Mouse (Mus musculus): ENCODE results near the gene Creb3l2. TPM values are rescaled to one million over a fixed set of nuclear protein-coding genes. Genes with fewer than 3 reads are reported as not detected.

The Creb3l2 gene
- polyA plus RNA-seq, 1 experiment from 2014 or later, result 3.6 TPM

DNA sequence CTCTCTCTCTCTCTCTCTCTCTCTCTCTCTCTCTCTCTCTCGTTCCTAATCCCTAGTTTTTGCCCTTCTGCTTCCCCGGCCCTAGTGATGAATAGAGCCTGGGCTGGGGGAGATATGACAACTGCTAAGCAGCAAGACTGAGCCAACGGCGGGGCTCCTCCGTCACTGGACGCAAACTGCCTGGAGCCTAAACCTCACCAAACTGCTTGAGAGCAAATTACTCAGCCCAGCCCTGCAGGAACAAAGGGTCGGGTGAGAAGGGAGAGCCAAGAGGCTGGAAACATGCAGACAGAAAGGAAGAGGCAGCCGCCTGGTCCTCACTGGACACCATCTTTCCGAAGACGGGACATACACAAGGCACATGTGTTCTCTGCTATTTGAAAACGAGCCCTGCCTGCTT, 76.8 kb downstream of the Creb3l2 start:
- no peak overlapping the region for H3K9ac ChIP-seq (ENCODE audit: low read depth, low read length)
- H3K9me3 ChIP-seq (replicated peaks; ENCODE audit: control insufficient read depth, low read length), result no peaks in the 10 kb centered on the region
- H3K27me3 ChIP-seq (ENCODE audit: control insufficient read depth, insufficient read depth, low read depth, low read length), result no peaks in the 10 kb centered on the region
- WGBS (ENCODE audit: insufficient replicate concordance), result 73% methylated on average over 11 of the region's 11 CpGs
- no peaks in the 10 kb centered on the region for H3K4me1 ChIP-seq (ENCODE audit: control insufficient read depth, low read depth, low read length)
- no peak for ATAC-seq (ENCODE audit: low read depth)
- H3K4me2 ChIP-seq (ENCODE audit: low read depth, low read length), result no peak overlapping the region
- no peak overlapping the region for H3K4me3 ChIP-seq (ENCODE audit: low read depth, low read length)
- no peaks in the 10 kb centered on the region for H3K36me3 ChIP-seq (ENCODE audit: control insufficient read depth, insufficient read depth)
- H3K27ac ChIP-seq (ENCODE audit: low read length), result no peak overlapping the region

DNA sequence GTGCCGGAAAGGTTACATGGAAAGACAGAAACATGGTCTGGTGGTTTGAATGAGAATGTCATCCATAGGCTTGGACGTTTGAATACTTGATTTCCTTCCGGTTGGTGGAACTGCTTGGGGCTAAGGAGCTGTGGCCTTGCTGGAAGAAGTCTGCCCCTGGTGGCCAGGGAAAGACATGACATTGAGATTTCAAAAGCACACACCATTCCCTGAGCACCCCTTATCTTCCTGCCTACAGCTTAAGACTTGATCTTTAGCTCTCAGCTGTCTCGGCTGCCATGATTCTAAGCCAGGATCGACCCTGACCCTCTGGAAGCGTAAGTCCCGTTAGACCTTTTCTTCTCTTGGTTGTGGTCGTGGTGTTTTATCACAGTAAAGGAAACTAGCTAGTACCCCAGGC, 77.6 kb downstream of the Creb3l2 start:
- H3K27me3 ChIP-seq (ENCODE audit: control insufficient read depth, insufficient read depth, low read depth, low read length), result no peaks in the 10 kb centered on the region
- H3K9ac ChIP-seq (ENCODE audit: low read depth, low read length), result no peak overlapping the region
- no peaks in the 10 kb centered on the region for H3K36me3 ChIP-seq (ENCODE audit: control insufficient read depth, insufficient read depth)
- H3K4me2 ChIP-seq (ENCODE audit: low read depth, low read length), result no peak overlapping the region
- no peak overlapping the region for H3K27ac ChIP-seq (ENCODE audit: low read length)
- 83% methylated on average over 8 of the region's 8 CpGs for WGBS (ENCODE audit: insufficient replicate concordance)
- ATAC-seq (ENCODE audit: low read depth), result no peak
- H3K9me3 ChIP-seq (replicated peaks; ENCODE audit: control insufficient read depth, low read length), result no peaks in the 10 kb centered on the region
- H3K4me3 ChIP-seq (ENCODE audit: low read depth, low read length), result no peak overlapping the region
- no peaks in the 10 kb centered on the region for H3K4me1 ChIP-seq (ENCODE audit: control insufficient read depth, low read depth, low read length)

DNA sequence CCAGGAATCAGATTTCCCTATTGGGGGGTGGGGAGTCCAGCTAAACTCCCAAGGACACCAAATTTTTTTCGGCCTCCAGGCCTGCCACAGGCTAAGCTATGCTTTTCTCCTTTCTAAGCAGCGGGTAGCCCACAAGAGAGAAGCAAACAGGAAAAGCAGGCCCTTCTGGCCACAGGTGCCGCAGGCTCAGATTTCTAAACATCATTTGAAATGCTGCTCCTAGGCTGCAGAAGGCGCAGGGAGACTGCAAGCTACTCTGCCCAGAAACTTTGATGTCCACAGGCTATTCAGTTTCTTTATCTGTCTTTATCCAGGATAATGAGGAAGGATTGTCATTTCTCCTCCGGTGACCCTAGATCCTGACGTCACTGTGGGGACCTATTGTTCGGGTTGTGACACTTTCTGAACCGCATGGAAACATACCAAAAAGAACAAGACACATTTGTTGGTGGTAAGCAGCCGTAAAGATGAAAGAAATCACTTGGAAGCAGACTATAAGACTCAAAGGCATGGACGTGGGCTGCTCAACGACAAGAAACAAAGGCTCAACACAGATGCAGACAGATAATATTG, 81.0 kb downstream of the Creb3l2 start:
- no peak overlapping the region for H3K27ac ChIP-seq (ENCODE audit: low read length)
- 50% methylated on average over 11 of the region's 11 CpGs for WGBS (ENCODE audit: insufficient replicate concordance)
- H3K4me1 ChIP-seq (ENCODE audit: control insufficient read depth, low read depth, low read length), result no peaks in the 10 kb centered on the region
- no peaks in the 10 kb centered on the region for H3K36me3 ChIP-seq (ENCODE audit: control insufficient read depth, insufficient read depth)
- no peaks in the 10 kb centered on the region for H3K27me3 ChIP-seq (ENCODE audit: control insufficient read depth, insufficient read depth, low read depth, low read length)
- no peak overlapping the region for H3K9ac ChIP-seq (ENCODE audit: low read depth, low read length)
- no peak for ATAC-seq (ENCODE audit: low read depth)
- H3K4me3 ChIP-seq (ENCODE audit: low read depth, low read length), result no peak overlapping the region
- H3K9me3 ChIP-seq (replicated peaks; ENCODE audit: control insufficient read depth, low read length), result no peaks in the 10 kb centered on the region
- no peak overlapping the region for H3K4me2 ChIP-seq (ENCODE audit: low read depth, low read length)

DNA sequence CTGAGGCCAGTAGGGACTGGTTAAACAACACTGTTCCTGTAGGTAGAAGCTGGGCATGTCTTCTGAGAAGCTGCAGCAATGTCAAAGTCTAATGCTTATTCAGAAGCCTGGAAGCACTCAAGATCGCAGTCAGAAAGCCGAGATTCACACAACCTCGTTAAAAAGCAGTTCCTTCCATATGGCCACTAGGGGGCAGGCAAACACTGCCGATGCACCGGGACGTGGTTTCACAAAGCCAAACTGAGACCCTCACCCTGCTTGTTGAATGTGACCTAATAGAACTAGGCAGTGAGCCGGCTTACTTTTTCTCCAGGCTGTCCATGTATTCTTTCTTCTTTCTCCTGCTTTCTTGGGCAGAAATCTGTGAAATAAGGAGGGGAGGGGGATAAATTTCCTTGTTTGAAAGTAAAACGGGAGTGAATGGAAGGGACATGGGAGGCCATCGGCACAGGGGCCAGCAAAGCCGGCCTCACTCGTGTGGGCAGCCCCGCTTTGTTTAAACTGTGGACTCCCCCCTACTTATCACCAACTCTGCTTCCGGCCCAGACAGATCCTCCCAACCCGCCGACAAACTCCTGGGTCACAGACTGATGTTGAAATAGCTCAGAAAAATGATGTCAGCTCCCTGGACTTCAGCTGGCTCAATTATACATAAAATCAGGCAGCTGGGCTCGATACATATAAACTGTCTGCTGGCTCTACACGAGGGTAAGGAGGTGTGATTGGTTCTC, 87.3 kb downstream of the Creb3l2 start:
- H3K27ac ChIP-seq (ENCODE audit: low read length), result 0 out of 2 replicates have a peak overlapping the region, but pooled peaks have one; percentile 37
- H3K4me3 ChIP-seq (ENCODE audit: low read depth, low read length), result 0 out of 2 replicates have a peak overlapping the region, but pooled peaks have one; percentile 10
- no peak overlapping the region for H3K9ac ChIP-seq (ENCODE audit: low read depth, low read length)
- peaks cover 3% of the 10 kb centered on the region for H3K4me1 ChIP-seq (ENCODE audit: control insufficient read depth, low read depth, low read length)
- H3K9me3 ChIP-seq (replicated peaks; ENCODE audit: control insufficient read depth, low read length), result no peaks in the 10 kb centered on the region
- ATAC-seq (ENCODE audit: low read depth), result peak; percentile 56
- no peaks in the 10 kb centered on the region for H3K27me3 ChIP-seq (ENCODE audit: control insufficient read depth, insufficient read depth, low read depth, low read length)
- peak overlapping the region; percentile 35 for H3K4me2 ChIP-seq (ENCODE audit: low read depth, low read length)
- WGBS (ENCODE audit: insufficient replicate concordance), result 16% methylated on average over 17 of the region's 17 CpGs
- 0 out of 2 replicates have a peak, but pooled peaks cover 2% of the 10 kb centered on the region for H3K36me3 ChIP-seq (ENCODE audit: control insufficient read depth, insufficient read depth)

DNA sequence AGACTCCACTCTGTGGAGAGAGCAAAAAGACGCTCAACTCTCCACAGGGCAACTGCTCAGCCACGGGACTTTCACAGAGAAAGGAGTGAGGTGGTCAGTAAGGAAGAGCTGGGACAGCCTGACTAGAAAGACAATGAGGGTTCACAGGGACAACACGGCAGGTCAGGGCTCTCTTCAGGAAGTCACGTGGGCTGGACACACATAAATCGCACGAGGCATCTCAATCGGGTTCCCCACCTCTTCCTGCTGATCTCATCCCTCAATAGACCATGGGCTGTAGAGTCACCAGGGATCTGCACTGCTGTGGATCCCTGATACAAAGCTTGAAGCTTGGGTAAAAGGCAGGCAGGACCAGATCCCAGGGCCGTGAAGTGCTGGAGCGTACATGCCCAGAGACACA, 88.3 kb downstream of the Creb3l2 start:
- no peak overlapping the region for H3K27ac ChIP-seq (ENCODE audit: low read length)
- 43% methylated on average over 9 of the region's 9 CpGs for WGBS (ENCODE audit: insufficient replicate concordance)
- no peak for ATAC-seq (ENCODE audit: low read depth)

DNA sequence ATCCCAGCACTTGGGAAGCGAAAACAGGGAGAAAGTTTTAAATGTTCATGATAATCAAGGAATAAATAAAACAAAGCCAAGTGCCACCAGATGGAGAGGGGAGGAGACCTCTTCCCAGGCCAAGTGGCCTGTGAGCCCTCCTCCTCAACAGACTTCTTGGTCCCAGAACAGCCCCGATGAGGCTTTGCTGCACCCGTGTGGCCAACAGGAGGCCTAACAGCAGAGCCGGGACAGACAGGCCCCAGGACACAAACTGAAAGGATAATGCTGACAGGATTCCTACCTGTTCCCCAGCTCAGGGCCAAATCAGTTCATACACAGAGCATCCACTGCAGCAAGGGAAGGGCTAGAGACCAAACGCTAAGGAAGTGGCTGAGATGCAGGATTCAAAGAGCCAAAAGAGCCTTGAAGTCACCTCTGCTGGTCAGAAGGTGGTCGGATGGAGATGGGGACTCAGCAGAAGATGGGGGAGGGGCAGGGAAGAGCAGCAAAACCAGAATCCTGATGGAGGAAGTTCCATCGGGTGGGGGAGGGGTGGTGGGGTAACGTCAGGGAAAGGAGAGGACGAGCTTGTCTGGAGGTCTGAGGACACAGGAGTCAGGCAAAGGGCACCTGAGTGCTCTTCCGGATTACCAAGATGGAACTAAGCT, 90.1 kb downstream of the Creb3l2 start:
- 0 out of 2 replicates have a peak, but pooled peaks cover 2% of the 10 kb centered on the region for H3K36me3 ChIP-seq (ENCODE audit: control insufficient read depth, insufficient read depth)
- H3K4me3 ChIP-seq (ENCODE audit: low read depth, low read length), result no peak overlapping the region
- H3K4me2 ChIP-seq (ENCODE audit: low read depth, low read length), result no peak overlapping the region
- WGBS (ENCODE audit: insufficient replicate concordance), result 32% methylated on average over 10 of the region's 10 CpGs
- H3K9ac ChIP-seq (ENCODE audit: low read depth, low read length), result no peak overlapping the region
- ATAC-seq (ENCODE audit: low read depth), result no peak
- H3K27ac ChIP-seq (ENCODE audit: low read length), result no peak overlapping the region
- peaks cover 3% of the 10 kb centered on the region for H3K4me1 ChIP-seq (ENCODE audit: control insufficient read depth, low read depth, low read length)
- H3K9me3 ChIP-seq (replicated peaks; ENCODE audit: control insufficient read depth, low read length), result no peaks in the 10 kb centered on the region
- H3K27me3 ChIP-seq (ENCODE audit: control insufficient read depth, insufficient read depth, low read depth, low read length), result no peaks in the 10 kb centered on the region

More for the DNA sequence above, 88.3 kb downstream of the Creb3l2 start:
- Histone ChIP-seq H3K9me3 (replicated peaks; ENCODE audit: control insufficient read depth, low read length) (no peaks in the 10 kb centered on the region), H3K36me3 (ENCODE audit: control insufficient read depth, insufficient read depth) (0 out of 2 replicates have a peak, but pooled peaks cover 2% of the 10 kb centered on the region), H3K9ac (ENCODE audit: low read depth, low read length) (no peak overlapping the region), H3K4me3 (ENCODE audit: low read depth, low read length) (no peak overlapping the region), H3K4me2 (ENCODE audit: low read depth, low read length) (no peak overlapping the region), H3K27me3 (ENCODE audit: control insufficient read depth, insufficient read depth, low read depth, low read length) (no peaks in the 10 kb centered on the region), H3K4me1 (ENCODE audit: control insufficient read depth, low read depth, low read length) (peaks cover 3% of the 10 kb centered on the region)

DNA sequence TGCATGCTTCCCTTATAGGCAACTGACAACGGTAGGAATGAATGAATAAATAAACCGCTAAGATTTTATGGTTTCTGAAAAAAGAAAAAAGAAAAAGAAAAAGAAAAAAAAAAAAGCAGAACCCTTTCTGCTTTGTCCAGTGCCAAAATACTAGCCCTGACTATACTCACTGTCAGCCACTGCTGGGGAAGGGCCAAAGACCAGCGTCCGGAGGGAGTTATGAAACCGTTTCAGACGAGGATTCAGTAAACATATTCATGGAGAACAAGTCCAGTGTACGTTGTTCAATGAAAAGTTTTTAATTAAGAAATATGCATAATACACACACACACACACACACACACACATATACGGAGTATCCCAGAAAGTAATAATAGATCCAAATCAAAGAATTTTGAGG, 91.6 kb downstream of the Creb3l2 start:
- no peak overlapping the region for H3K4me2 ChIP-seq (ENCODE audit: low read depth, low read length)
- ATAC-seq (ENCODE audit: low read depth), result no peak
- no peaks in the 10 kb centered on the region for H3K27me3 ChIP-seq (ENCODE audit: control insufficient read depth, insufficient read depth, low read depth, low read length)
- H3K36me3 ChIP-seq (ENCODE audit: control insufficient read depth, insufficient read depth), result no peaks in the 10 kb centered on the region
- peaks cover 3% of the 10 kb centered on the region for H3K4me1 ChIP-seq (ENCODE audit: control insufficient read depth, low read depth, low read length)
- no peaks in the 10 kb centered on the region for H3K9me3 ChIP-seq (replicated peaks; ENCODE audit: control insufficient read depth, low read length)
- no peak overlapping the region for H3K9ac ChIP-seq (ENCODE audit: low read depth, low read length)
- no peak overlapping the region for H3K27ac ChIP-seq (ENCODE audit: low read length)
- WGBS (ENCODE audit: insufficient replicate concordance), result 63% methylated on average over 8 of the region's 8 CpGs
- no peak overlapping the region for H3K4me3 ChIP-seq (ENCODE audit: low read depth, low read length)

DNA sequence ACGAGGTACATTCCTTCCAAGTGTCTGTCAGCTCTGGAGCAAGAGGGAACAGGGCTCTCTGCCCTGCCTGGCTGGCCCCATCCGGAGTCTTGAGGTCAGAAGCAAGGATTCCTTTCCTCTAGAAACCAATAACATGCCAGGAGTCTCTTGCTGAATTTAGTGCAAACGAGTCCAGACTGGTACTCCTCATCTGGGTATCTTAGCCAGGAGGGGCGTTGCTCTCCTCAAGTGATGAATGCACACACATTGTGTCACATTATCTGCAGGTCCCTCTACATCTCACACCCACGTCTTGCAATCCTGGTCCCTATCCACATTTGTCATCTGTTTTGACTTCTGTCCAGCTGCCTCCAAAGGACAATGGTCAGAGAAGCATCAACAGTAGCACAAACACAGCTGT, 94.3 kb downstream of the Creb3l2 start:
- Histone ChIP-seq H3K27ac (ENCODE audit: low read length) (no peak overlapping the region), H3K36me3 (ENCODE audit: control insufficient read depth, insufficient read depth) (no peaks in the 10 kb centered on the region), H3K4me3 (ENCODE audit: low read depth, low read length) (no peak overlapping the region), H3K27me3 (ENCODE audit: control insufficient read depth, insufficient read depth, low read depth, low read length) (no peaks in the 10 kb centered on the region), H3K9ac (ENCODE audit: low read depth, low read length) (no peak overlapping the region), H3K9me3 (replicated peaks; ENCODE audit: control insufficient read depth, low read length) (no peaks in the 10 kb centered on the region), H3K4me1 (ENCODE audit: control insufficient read depth, low read depth, low read length) (no peaks in the 10 kb centered on the region), H3K4me2 (ENCODE audit: low read depth, low read length) (no peak overlapping the region)
- 56% methylated on average over 5 of the region's 5 CpGs for WGBS (ENCODE audit: insufficient replicate concordance)
- 0 out of 2 replicates have a peak, but pooled peaks have one; percentile 27 for ATAC-seq (ENCODE audit: low read depth)

DNA sequence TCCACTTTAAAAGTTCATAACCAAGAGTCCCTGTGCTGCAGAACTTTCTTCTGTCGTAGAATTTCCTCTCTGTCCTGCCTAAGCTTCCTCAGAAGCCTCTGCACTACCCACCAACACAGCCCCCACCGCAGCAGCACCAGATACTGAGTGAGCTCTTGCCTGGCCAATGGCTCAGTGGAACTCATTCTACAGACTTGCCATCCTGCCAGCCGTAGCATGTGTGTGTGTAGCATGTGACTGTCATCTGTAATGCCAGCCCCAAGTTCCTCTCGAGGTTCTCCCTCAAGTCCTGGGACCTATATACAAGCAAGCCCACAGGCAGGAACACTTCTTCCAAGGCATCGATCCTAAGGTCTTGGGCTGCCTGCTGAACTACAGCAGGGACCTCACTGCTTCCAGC, 103.9 kb downstream of the Creb3l2 start:
- no peak overlapping the region for H3K4me2 ChIP-seq (ENCODE audit: low read depth, low read length)
- no peak overlapping the region for H3K4me3 ChIP-seq (ENCODE audit: low read depth, low read length)
- H3K27ac ChIP-seq (ENCODE audit: low read length), result no peak overlapping the region
- H3K9ac ChIP-seq (ENCODE audit: low read depth, low read length), result no peak overlapping the region
- H3K9me3 ChIP-seq (replicated peaks; ENCODE audit: control insufficient read depth, low read length), result no peaks in the 10 kb centered on the region
- no peak for ATAC-seq (ENCODE audit: low read depth)
- no peaks in the 10 kb centered on the region for H3K4me1 ChIP-seq (ENCODE audit: control insufficient read depth, low read depth, low read length)
- H3K27me3 ChIP-seq (ENCODE audit: control insufficient read depth, insufficient read depth, low read depth, low read length), result no peaks in the 10 kb centered on the region
- H3K36me3 ChIP-seq (ENCODE audit: control insufficient read depth, insufficient read depth), result peaks cover 3% of the 10 kb centered on the region; the same call in 1 of the 2 replicates
- 54% methylated on average over 5 of the region's 5 CpGs for WGBS (ENCODE audit: insufficient replicate concordance)
